Mouse (Mus musculus): ENCODE results near the gene Cbx8.

The Cbx8 gene

DNA sequence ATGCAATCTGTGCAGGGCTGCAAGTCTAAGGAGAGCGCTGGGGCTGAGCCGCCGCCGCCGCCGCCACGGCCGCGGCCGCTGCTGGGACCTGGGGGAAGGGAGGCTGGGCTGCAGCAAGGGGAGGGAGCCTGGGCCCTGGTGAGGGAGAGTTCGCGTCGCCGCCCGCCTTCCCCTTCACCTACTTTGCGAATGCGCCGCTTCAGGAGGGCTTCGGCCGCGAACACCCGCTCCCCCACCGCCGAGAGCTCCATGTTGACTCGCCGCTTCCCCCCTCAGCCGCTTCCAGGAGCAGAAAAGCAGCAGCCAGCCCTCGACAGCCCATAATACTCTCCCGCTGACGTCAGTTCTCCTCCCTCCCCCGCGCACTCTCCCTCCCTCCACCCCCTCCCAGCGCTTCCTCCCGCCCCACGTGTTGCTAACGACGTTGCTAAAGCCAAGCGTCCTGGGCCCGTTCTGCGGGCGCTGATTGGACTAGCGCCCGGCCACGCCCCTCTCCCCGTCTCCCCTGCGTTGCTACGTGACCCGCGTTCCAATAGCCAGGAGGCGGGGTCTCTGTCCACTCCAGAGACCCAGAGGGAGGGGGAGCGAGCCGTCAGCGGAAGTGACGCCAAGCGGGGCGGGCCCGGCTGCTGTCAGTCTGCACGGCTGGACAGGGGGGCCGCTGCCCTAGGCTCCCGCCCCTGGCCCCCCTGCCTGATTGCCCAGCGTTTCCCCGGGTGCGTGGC, at the start of gene Cbx8:
Gene Cbx8 (minus strand): TSS at position 370 of the 725 bp plus-strand sequence.
- DNase-seq: peak; percentile 100

DNA sequence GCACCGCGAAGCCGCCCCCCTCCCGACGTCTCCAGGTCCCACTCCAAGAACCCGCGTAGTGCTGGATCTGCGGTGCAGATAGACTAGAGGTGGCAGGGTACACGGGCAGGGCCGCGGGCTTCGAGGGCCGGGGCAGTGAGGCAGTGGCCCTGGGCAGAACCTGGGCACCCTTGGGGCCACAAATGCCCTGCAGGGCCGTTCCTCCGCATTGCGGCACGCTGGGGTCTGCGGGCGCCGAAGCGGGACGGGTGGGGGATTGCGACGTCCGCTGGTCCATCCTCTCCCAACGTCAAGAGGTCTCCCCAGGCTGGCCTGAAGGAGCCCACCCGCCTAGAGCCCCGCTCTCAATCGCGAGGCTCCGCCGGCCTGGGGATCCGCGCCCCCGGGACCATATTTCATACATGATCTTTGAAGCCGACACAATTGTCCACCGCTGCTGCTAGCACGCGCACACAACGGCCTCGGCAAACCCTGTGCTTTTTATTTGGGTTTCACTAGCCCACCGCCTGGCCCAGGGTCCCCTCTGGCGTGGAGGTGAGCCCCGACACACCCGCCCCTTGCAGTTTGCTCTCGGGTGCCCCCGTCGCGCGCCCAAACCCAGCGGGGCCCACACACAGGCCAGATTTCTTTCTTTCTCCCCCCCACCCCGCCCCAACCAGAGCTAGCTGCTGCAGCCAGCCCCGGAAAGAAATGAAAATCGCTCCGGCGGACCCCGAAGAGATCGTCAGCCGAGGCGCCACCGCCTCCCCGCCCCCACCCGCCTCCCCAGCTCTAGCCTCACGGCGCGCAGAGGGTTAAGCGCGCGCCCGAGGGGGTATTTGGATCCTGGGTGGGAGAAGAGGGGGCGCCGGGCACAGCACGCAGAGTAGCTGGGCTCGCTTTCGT, 49.5 kb upstream of the Cbx8 start:
- peak; percentile 59 for DNase-seq

DNA sequence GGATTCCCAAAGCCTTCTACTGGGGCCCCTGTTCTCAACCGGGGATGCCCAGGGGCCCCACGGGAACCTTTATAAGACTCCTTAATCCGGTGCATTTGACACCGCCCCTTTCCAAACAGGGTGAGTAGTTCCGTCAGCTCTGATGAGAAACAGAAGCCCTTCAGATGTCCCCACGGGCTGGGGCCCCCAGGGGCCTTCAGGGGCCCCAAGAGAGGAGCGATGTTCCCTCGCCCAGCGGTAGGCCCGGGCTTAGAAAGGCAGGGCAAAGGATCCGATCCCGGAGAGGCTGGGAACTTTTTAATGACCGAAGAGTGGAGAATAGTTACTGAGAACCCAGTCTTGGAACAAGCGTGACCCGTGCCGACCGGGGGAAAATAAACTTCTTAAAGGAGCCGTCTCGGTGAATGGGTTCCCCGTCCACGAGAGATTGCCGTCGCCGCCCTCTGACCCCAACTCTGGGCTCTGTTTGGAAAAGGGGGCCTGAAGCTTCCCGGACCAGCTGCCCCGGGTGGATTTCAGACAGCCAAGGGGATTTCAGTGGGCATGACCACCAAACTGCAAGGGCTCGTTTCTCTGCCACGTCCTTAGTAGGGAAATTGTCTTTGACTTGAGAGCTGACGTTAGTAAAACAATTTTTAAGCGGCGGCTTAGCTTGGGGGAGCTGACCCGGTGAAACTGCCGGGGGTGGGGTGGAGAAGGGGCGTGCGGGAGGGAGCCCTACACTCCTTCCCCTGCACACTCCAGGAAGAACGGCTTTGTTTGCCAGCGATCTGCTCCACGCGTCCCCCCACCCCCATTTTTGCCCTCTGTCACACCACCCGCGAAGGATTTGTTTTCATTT, 48.7 kb upstream of the Cbx8 start:
- DNase-seq: peak; percentile 39

DNA sequence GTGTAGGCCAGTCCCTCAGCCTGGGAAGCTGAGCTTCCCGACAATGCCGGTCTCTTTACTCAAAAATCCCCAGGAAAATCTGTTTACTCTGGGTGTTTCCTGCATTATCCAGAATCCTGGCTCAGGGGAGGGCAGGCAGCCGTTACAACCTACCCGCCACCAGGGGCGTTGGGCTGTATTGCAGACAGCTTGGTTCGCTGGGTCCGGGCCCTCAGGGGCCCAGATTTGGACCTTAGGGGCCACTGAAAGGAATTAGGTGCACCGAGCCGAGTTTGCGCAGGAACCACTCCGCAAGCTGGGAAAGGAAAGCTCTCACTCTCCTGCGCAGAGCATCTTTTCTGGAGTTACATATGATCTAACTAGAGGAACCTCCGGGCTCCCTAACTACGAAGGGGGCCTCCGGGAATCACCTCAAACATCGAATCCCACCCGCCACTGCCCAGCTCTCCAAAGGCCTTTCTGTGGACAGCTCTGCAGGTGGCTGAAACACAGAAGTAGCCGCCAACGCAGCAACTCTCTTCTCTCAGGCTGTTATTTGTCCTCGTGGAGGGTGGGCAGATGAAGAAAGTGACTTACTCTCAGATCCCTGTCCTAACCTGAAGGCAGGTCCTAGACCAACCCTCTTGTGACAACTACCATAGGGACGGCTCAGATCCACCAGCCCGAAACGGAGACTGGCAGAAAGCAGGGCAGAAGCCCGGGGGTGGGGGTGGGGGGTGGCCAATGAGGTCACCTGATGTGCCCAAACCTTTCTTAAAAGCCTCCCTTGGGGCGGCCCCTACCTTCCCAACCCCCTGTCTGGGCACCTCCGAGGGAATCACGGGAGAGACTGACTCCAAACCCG, 47.8 kb upstream of the Cbx8 start:
- DNase-seq: peak; percentile 74

DNA sequence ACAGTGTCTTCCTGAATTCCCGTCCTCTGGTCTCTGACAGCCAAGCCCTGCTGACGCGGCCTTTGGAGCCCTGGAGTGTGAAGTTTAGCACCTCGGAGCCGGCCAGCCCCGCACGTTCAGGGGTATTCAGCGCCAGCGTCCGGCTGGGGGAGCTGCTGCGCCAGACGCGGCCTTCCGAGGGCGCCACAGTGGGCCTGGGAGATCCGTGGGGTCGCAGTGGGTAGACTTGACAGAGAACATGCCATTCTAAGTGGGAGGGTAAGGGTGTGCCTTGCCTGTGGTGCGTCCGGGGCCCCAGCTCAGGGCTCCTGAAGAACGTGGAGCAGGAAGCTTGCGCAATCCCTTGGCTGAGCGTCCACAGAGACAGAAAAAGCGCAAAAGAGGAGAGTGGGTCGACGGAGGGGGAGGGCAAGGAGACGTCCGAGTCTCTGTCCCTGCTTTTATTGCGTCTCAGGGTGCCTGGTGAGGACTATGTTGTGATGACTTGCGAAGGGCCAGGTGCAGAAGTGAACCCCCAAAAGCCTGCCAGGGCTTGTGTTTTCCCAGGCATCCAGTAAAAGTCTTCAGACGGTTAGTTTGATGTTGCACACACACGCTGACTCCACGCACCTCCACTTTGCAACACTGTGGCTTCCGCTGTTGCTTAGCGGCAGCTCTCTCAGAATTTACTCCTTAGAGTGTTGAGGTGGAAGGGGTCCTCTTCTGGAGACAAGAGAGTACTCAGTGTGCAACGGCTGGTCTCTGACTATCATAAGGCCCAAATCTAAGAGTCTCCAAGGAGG, 46.7 kb upstream of the Cbx8 start:
- DNase-seq: peak; percentile 60

DNA sequence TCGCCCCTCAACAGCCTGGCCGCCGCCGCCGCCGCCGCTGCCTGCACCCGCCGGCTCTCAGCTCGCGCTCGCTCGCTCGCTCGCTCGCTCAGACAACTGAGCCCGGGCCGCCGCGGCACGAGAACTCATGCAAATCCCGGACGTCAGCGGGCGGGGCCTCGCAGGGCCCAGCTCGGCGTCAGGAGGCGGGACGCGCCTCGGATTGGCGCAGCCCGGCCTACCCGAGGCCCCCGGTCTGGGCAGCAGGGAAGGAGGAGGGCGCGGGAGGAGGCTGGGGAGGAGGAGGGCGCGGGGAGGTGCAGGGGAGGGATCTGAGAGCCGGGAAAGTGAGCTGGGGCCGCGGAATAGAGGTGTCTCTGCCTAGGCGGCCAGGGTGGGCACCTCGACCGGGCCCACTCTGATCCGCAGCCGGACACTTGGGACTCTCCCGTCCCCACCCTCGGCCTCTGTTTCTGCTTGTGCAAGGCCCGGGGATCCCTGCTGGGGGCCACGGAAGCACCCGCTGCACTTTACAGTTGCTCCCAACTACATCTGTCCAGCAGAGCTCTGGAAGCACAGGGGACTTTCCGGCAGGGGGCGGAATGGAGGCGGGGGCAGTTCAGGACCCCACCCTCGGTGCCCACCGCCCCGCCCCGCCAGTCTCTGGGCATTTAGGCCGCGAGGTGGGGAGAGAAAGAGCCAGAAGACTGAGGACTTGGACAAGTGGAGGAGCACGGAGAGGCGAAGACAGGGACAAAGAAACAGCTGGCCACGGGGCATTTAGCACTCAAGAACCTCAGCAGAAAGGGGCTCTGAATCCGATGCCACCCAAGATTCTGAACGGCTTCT, 45.6 kb upstream of the Cbx8 start, which contains the start of gene Cbx4:
Gene Cbx4 (minus strand): TSS at position 78 of the 828 bp plus-strand sequence.
- DNase-seq: peak; percentile 99

DNA sequence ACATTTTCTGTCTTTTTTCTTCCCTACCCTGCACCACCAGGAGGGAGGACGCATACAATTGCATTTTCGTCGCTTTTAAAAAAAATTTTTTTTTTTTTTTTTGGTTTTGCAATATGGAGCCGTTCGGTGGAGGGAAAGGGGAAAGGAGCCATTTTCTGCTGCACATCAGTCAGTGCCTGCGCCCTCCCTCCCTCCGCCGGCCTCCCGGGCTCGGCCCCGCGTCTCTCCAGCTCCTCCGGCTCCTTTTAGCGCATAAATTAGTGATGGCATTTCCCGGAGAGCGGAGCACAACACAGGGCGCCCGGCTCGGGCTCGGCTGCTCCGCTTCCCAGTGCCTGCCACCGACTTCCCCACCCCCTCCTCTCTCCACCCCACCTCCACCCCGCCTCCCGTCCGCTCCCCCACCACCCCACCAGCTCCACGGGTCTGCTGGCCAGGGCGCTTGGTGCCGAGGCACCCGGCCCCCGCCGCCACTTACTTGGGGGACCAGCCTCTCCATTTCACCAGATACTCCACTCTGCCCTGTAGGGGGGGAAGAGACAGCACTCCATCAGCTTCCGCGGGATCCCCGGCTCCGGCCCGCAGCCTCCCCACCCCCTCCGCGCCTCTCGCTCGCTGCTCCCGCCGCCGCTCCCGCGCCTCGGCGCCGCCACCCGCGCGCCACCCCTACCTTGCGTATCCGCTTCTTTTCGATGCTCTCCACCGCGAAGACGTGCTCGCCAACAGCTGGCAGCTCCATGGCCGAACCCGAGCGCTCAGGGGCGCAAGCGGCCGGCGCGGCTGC, 44.7 kb upstream of the Cbx8 start:
- DNase-seq: peak; percentile 85

DNA sequence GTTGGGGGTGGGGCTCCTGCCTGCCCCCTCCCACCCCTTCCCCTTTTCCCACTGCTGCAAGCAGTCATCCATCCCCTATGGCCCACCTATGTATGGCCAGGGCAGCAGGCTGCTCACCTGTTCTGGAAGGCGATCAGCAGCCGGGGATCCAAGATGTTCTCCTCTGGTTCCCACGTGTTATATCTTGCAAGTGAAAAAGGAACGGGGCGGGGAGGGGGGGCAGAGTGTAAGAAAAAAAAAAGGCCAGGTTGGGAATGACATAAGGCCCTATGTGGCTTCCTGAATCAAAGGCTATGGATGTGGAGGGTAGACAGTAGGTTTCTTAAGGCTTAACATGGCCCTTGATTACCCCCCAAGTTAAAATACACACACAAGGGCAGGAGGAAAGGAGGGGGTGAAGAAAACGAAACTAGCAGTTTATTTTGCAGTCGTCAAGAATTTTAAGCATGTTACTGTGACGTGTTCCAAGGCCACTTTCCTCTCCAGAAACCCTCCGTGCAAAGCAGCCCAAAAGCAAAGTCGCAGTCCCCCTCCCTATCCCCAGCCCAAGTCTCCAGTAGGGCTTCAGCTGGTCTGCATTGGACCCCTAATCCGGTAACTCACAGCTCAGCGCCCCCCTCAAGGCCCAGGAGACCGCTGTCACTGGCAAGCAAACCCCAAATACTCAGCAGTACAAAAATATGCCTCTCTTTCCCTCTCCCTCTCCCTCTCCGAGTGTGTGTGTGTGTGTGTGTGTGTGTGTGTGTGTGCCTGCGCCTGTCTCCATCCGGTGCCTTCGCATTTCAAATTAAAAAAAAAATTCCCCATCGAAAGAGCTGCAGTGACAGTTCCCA, 43.9 kb upstream of the Cbx8 start:
- peak; percentile 44 for DNase-seq

DNA sequence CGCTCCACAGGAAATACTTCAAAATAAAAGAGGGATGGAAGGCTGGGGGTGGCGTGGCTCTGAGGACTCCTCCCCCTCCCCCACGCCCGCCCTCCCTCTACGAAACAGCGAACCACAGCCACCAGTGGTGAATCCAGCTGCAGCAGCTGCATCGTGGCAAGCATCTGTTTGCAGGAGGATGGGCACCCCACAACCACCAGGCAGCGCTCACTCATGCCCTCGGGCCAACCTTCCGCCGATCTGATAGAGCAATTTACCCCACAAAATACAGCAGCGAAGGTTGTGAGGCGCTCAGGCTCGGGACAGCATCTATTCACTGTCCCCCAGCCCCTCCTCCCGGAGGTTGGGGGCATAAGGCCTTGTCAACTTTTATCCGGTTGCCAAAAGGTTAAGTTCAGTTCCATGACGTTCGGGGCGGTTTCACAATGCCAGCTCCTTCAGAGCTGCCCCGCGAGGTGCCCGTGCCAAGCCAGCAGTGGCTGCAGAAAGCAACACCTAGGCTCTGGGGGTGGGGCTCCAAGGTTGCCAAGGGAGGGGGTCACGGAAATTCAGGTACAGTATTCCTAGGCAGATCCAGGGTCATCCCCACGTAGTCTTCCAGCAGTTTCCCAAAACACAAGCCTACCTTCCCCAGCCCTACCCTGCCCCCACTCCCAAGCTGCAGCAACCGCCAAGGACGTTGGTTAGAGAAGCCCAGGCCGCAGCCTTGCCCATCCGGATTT, 43.1 kb upstream of the Cbx8 start:
- peak; percentile 37 for DNase-seq

DNA sequence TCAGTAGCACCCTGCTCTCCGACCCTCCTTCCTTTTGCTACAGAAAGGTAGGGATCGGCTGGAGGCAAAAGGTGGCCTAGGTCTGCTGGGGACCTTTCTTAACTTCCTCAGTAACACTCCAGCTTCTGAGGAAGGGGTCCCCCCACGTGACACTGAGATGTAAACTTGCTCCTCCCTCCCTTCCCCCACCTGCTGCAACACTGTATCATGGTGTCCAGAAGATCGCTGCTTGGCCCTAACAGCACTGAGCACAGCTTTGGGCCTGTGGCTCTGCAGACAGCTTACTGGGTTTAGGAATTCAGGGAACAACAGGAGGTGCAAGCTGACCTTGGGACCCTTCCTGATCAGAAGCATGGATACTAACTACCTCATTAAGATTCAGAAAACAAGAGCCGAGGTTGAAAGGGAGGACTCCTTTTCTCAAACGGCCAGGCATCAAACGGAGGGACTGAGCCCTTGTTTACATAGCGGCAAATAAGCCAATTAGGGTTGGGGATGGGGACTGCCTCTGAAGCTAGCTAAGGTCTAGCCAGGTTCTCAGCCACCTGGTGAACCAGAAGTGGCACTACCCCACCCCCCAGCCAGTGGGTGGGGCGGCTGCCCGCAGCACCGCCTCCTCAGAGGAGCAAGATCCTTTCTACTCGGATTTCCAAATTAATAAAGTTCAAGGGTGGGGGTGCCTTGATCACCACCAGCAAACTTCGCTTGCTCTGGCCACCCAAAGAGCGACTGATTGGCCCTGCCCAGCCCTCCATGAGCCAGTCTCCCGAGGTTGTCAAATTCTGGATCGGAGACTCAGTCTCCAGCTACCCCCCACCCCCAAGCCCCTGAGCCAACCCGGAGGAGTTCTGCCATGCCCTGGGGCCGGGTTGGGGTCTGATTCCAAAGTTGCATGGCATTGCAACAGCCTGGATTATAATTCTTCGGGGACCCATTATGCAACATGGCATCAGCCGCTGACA, 42.1 kb upstream of the Cbx8 start:
- DNase-seq: peak; percentile 29

DNA sequence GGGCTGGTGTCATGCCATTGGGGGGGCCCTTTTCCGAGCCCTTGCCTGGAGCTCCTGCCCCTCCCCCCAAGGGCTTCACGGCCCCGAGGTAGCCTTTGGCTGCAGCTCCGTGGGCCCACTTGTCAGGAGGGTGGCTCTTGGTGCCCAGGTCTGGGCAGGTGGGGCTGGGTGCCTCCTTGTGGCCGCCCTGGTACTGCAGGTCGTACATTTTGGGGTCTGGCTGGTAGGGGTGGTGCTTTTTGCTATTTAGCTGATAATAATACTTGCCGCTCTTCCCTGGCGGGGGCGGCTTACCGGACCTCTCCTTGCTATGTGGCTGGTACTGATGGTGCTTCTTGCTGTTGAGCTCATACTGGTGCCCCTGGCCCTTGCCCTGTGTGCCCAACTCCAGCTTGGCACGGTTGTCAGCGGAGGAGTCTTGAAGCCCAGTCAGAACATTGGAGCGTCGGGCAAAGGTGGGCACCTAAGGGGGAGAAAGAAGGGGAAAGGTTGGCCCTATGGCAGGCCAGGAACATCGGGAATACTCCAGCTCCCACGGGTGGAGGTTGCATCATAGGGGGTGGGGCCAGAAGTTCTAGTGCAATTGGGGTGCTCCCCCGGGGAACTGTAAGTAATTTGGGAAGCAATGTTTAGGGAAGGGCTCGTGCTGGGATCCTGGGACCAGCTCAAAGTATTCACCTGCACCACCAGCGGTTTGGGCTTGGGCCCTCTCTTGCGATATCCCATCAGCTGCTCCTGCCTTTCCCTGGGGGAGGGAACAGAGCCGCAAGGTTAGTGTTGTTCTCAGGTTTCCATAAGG, 41.3 kb upstream of the Cbx8 start:
- DNase-seq: peak; percentile 56

DNA sequence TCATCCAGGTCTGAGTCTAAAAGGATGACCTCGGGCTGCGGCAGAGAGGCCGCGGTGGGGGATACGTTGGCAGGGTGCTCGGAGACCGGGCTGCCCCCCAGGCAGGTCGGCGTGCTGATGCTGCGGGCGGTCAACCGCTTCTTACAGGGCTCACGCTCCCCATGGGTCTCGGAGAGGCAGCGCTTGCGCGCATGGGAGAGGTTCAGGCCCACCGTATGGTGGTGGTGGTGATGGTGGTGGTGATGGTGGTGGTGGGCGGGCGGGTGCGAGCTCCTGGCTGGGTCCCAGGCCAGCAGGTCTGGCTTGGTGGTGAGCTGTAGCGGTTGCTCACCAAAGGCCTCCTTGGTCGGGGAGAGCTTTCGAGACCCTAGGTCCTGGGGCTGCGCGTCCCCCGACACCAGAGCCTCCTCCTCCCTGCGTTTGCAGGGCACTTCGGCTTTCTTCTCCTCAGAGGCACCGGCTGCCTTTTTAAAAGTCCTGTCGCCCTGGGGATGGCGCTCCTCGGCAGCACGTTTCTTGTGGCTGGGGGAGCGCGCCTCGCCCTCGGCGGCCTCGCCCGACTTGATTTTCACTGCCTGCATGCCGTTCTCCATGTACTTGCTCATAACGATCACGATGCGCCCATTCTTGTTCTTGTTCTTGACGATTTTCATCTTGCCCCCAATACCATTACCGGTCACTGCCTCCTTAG, 40.5 kb upstream of the Cbx8 start:
- peak; percentile 22 for DNase-seq

DNA sequence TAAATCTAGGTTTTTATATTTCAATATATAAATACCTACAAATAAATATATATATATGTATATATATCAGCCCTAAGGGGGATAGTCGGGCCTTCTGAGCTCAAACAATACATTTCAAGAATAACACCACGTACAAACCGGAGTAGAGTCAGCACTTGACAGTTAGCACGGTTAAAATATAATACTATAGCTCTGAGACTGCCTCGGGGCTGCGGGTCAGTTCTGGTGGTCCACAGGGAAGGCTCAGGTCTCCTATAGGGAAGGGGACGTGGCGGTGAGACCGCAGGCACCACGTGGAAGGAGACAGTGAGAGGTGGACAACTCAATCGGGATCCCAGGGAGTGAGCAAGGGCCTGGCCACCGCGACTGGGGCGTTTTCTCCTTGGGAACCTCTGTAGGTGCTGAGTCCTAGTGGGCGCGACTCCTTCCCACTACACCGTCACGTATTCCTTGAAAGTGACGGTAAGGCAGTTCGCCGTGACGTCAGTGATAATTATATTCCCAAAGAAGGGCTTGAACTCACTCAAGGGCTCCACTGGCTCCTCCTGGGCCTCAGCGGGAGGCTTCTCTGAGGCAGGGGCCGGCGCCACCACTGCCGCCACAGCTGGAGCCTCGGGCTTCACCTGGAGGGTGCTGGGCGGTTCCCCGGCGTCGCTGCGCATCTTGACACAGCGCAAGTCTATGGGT, 39.8 kb upstream of the Cbx8 start:
- no peak for DNase-seq

DNA sequence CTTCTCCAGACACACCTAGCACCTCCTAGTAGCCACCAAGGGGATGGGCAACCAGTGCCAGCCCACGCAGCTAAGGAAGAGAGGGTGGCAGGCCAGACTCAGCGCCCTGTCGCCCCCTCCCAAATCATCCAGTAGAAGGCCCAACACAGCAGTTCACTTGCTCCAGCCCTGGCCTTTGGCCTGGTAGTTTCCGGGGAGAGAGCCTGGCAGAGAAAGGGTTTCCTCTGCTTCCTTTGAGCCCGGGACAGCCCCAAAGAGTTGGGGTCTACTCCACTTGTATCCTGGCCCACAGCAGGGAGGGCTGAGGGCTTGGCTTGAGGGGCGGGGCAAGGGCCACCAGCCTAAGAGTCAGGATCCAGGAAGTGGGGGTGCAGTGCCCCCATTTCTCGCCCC, 38.7 kb upstream of the Cbx8 start:
- no peak for DNase-seq

Data from embryo, embryonic 11 days (tissue).